Mouse (Mus musculus) forelimb bud, embryonic 11.5 days (tissue): Measurements from ENCODE around the gene Dnase2a.

Source experiments
- DNase-seq: peaks from one replicate; pipeline ENCODE4 v3.0.0-alpha.2; 2012; ENCODE audit warnings: low read depth, low spot score

The Dnase2a gene

DNA sequence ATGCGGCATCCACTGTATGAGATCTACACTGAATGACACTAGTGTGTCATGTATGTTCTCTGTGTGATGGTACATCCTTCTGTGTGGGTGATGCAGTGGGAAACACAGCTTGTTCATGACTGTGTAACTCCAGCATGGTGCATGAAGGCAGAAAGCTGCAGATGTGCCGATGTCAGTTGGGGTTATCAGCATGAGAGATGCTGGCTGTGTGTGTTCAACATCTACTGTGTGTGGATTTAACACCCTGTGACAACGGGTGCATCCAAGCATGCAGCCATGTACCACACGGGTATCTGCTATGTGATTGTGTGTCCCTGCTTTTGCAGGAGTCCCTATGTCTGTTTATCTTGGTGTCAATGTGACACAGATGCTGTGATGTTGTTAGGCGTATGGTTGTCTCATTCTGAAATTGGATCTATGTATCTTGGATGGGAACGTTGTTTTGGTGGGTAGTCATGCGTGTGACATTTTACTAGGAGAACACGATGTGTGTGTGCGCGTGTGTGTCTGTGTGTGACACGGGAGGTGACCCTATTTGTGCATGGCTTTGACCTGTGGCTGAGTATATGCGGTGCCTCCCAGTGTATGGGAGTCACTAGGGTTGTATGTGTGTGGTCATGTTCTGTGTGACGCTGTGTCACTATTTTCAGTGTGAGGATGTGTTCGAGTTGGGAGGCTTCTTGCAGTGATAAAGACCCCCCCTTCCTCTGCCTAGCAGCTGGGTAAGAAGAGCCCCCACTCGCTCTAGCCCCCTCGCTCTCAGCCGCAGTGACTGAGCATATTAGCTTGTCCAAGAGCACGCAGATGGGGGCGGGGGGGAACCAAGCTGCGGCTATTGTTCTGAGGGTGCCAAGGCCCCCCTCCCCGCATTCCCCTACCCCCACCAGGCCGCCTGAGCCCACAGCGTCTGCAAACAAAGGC lies 27.9 kb downstream of the Dnase2a start:
- DNase-seq, result no peak

GRCm38 (mm10) chr8:84936962-84937546 lies 28.7 kb downstream of the Dnase2a start, which contains the start of gene Mast1:
TSS of gene Mast1 (minus strand) at chr8:84937359.
- DNase-seq, result no peak

DNA sequence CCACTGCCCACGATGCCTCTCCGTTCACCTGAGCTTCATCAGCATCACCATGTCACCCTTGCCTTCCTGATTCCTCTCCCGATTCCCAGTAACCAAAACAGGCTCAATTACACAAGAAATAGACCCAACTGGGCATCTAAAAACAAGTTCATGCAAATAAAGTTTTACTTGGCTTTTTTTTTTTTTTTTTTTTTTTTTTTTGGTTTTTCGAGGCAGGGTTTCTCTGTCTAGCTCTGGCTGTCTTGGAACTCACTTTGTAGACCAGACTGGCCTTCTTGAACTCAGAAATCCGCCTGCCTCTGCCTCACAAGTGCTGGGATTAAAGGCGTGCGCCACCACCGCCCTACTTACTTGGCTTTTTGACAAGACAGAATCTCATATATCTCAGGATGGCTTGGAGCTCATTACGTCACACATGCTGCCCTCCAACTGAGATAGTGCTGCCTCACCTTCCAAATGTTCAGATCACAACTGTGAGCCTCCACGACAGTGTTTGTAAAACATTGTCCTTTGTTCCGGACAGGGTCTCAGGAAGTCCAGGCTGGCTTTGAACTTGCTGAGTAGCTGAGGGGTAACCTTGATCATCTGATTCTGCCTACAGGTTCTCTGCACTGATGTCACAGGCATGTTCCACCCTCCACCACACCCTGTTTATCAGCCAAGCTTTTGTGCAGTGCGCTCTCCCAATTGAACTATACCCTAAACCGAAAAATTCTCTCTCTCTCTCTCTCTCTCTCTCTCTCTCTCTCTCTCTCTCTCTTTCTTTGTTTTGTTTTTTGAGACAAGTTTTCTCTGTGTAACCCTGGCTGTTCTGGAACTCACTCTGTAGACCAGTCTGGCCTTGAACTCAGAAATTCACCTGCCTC lies 29.5 kb downstream of the Dnase2a start:
- no peak for DNase-seq

DNA sequence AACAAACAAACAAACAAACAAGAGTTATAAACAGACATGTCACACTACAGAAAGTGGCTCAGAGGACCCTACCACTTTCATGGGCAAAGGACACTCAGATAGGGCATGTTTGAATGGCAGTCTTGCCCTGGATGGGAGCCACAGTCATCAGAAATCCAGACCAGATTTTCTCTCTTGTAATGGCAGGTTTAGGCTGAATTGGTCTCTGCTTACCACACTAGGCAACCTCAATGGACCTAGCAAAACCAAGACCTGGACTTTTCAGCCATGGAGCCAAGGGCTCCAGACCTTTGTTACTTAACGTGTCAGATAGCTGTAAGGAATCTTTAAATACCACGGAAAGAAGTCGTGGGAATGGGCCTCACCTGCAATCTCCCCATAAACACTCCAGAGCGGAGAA lies 35.3 kb downstream of the Dnase2a start:
- no peak for DNase-seq

DNA sequence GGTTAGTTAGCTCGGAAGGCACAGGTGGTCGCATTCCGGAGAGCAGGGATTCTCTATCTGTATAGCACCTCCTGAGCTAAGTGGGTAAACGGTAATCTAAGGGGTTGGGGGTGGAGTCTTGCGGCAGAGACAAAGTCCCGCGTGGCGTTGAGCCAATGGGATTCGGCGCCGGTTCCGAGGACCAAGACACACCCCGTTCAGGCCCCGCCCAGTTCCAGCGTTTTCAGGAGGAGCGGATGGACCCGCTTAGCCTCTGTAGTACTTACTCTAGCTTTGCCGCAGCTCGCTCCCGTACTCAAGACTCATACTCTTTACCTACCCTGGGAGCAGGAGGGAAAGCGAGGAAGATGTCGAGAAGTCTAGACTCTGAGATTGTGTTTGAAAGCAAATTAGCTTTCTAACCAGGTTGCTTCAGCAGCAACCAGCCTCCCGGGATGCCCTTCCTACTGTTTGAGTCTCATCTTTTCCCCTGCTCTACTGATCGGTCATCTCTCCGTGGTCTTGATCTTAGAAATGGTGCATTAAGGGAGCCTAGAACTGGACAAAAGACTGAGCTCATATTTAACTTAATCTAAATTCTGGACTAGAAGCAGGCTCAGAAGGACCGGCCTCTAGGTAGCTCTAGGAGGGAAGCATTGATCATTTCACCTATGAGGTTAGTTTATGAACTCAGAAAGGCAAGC lies 36.3 kb downstream of the Dnase2a start:
- DNase-seq, result no peak

DNA sequence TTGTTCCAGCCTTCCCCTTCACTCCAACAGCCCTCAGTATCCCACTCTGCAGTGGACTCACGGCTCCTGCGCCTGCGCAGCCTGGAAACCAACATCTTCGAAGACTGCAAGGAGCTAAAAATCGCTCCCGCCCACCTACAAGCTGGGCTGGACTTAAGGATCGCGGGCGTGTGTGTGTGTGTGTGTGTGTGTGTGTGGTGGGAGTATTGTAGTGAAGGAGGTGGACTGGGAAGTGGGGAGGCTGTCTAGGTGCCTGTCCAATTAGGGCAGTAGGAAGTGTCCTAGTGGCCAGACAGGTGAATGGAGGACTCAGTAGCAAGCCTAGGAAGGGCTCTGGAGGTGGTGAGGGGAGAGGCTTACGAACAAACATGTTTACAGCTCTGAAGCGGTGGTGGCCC lies 36.9 kb downstream of the Dnase2a start:
- DNase-seq, result no peak

DNA sequence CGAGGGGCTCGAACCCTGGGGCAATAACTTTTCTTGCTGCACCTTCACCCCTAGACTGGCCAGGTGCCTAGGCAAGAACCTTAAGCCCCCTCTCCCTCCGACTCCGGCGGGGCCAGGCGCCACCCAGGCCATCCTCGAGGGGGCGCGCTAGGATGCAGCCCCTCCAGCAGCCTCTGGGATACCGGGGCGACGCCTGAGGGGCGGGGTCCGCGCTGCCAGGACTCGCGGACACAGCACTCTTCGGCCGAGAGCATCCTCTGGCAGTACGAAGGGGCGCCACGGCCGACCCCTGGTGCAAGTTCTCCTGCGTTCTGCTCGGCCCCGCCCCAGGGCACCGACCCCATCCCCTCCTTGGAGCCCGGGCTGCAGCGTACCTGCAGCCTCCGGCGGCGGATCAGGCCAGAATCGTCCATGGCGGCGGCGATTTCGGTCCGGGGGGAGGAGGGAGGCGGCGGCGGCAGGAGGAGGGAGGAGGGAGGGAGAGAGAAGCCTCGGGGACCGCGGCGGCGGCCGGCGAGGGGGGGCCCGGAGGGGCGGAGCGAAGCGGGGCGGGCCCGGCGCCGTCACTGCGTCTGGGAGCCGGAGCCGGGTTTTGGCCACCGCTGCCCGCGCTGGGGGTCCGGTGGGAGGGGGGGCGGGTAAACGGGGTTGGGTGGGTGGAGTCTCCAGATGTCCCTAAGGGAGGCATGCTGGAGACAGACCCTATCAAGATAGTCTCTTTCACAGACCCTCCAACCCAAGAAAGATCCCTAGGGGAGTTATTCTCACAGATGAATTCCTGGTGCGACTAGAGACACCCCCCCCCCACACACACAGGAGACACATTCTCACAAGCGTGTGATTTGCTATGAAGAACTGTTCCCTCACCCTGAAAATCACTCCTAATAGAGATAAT lies 37.5 kb downstream of the Dnase2a start:
- DNase-seq, result no peak

GRCm38 (mm10) chr8:84946528-84947240 lies 38.3 kb downstream of the Dnase2a start, which contains the start of gene Rtbdn:
TSS of gene Rtbdn (plus strand) at chr8:84946991.
- no peak for DNase-seq

DNA sequence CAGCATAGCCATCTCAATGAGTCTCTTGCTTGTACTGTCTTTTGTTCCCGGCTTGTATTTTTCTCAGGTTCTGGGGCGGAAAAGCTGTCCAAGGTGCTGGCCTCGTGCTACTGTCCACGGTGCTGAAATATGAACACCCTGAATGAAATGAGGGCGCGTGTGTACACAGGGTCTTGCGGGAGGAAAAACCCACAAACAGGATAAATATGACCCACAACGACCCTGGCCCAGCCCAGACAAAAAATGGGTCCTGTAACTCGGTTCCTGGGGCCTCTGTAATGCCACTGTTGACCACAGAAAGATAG lies 38.8 kb downstream of the Dnase2a start:
- DNase-seq, result peak; percentile 63

GRCm38 (mm10) chr8:84949753-84950152 lies 41.4 kb downstream of the Dnase2a start:
- DNase-seq, result no peak

- no peak for DNase-seq
Observed at GRCm38 (mm10) chr8:84952612-84953255, 44.4 kb downstream of the Dnase2a start.

GRCm38 (mm10) chr8:84956768-84957167 lies 48.4 kb downstream of the Dnase2a start:
- DNase-seq, result peak; percentile 84

GRCm38 (mm10) chr8:84959811-84960210 lies 51.5 kb downstream of the Dnase2a start:
- DNase-seq, result no peak

DNA sequence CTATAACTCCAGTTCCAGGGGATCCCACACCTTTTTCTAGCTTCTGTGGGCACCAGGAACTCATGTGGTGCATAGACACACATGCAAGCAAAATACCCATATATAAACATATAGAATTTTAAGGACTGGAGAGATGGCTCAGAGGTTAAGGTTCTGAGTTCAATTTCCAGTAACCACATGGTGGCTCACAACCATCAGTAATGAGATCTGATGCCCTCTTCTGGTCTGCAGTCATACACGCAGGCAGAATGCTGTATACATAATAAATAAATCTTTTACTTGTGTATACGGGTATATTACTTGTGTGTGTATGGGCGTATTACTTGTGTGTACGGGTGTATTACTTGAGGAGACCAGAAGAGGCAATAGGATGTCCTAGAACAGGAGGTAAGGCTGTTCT lies 55.6 kb downstream of the Dnase2a start:
- DNase-seq, result no peak

DNA sequence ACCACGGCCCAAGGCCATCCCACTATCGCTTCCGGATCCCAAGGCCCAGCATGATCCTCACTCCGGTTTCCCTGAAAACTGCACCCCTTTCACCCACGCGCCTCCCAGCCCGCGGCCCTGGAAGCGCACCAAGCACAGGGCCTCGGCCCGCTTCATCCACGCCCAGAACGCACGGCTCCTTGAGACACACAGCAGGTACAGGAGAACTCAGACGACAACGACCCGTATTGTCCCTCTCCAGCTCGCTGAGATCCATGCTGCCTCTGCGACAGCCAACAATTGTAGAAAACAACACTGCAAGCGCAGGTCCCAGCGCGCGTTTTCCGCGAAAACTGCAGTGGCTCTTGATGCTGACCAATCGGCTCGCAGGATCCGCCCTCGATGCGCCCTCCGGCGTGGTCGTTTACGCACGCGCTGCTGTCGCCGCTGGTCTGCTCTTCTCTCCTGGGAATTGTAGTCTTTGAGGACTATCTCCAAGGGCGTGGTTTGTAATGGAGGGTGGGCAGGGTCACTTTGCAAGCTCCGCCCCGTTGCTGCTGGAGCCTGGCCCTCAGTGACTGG lies 57.5 kb downstream of the Dnase2a start:
- peak; percentile 96 for DNase-seq

- no peak for DNase-seq
Observed at GRCm38 (mm10) chr8:84966603-84967002, 58.2 kb downstream of the Dnase2a start.

GRCm38 (mm10) chr8:84967532-84968304 lies 59.4 kb downstream of the Dnase2a start:
- DNase-seq, result no peak

GRCm38 (mm10) chr8:84968650-84969049 lies 60.3 kb downstream of the Dnase2a start:
- DNase-seq, result no peak
